Mouse (Mus musculus) megakaryocyte, embryonic 14.5 days (primary cell): Measurements from ENCODE around the gene Myh7b.

Source experiments
- FLI1 ChIP-seq: IDR thresholded peaks from 2 replicates; pipeline ENCODE4 v1.6.1; 2012; ENCODE audit warnings: low read length, inconsistent platforms, mixed read lengths
- GATA1 ChIP-seq: IDR thresholded peaks from 3 replicates; pipeline ENCODE4 v1.6.1; 2012; ENCODE audit warnings: mixed read lengths, low read length, inconsistent platforms, borderline replicate concordance

DNA sequence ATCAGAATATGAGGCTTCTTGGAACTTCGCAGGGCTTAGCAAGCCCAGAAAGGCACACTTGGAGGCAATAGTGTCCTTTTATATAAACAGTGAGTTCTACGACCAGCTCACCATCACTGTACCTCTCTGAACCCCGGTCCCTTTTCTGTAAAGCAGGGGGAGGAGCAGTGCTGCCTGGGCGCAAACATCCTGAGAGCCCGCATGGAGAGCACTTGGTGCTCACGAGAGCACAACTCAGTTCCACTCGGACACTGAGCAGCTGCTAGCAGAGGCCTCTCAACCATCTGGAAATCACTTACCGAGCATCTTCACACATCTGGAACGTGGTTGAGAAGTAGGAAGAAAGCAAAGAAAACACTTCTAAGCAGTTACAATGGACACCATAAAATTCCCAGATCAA is 34.4 kb upstream of the Myh7b start:
- no peak for TF ChIP-seq GATA1
- no peak for TF ChIP-seq FLI1
